Mouse (Mus musculus) bone marrow macrophage, adult 2 months (primary cell): ENCODE measurements around the gene 1810009A15Rik.

Experiments
- CTCF ChIP-seq: IDR thresholded peaks from 2 replicates; pipeline ENCODE4 v1.5.1; 2012; ENCODE audit warnings: low read depth, mild to moderate bottlenecking, low read length, moderate library complexity
- POLR2A ChIP-seq: IDR thresholded peaks from 2 replicates; pipeline ENCODE4 v1.6.1; 2012; ENCODE audit warnings: mild to moderate bottlenecking, low read depth, low read length, borderline replicate concordance

DNA sequence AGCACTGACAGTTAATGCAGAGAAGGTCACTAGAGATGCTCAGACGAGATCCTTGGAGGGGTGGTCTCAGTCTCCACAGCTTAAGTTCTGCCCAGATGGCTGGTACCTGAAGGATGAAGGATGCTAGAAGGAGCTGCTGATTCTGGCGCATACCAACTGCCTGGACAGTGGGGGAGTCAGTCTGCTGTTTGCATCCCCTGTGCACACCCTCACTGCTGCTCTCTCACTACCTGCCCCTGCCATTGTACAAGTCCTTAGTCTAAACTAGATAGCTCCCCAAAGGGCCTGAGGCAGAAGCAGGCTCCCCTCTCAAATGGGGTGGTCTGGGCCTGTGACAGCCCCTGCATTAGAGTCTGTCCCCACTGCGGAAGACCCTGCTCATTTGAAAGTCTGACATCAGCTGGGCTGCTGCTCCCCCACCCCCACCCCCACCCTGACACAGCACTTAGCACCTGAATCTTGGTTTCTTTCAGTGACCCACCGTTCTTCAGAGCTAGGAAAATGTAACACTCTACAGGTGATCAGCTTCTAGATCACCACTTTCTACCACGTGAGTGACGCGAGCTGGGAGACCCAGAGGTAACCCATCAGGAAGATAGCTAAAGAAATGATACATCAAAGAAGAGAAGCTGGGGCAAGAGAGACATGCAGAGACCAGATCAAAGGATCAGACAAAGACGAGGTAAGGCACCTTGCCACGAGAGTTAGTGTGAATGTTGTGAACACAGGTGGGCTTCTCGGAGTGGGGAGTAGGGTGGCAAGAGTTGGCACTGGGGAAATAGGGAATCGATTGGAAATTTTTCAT, 49.3 kb upstream of the 1810009A15Rik start, which contains the start of gene Gng3:
- TF ChIP-seq CTCF (no peak), POLR2A (no peak)
